Mouse (Mus musculus): ENCODE data around the gene Ephb2. TPM values are rescaled to one million over a fixed set of nuclear protein-coding genes. Genes with fewer than 3 reads are reported as not detected.
A peak's percentile ranks its signal among the peaks of the same experiment; 100 is the strongest.

Gene Ephb2
- polyA plus RNA-seq, 1 experiment: 21.7 TPM

DNA sequence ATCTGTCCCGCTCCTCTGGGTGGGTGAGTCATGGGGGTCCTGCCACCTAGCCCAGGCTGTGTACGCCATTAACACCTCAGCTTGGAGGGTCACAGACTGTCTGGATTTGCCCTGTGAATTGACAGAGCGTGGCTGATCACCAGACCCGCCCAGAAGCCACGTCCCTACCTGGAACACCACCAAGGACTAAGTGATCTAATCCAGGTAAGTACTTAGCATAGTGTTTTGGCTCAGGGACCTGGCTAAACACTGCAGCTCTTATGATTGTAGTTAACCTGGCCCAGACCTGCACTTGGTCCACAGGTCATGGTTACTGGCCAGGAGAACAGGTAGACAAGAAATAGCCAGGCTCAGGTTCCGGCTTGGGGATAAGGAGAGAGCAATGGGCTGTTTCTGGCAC, 31.4 kb downstream of the Ephb2 start:
- H3K4me3 ChIP-seq: no peak overlapping the region
- H3K27me3 ChIP-seq (ENCODE audit: control insufficient read depth, insufficient read depth, insufficient read length): no peaks in the 10 kb centered on the region
- H3K79me2 ChIP-seq (ENCODE audit: control insufficient read depth, insufficient read depth): no peaks in the 10 kb centered on the region
- no peak overlapping the region for H3K4me2 ChIP-seq (ENCODE audit: low read depth)
- no peaks in the 10 kb centered on the region for H3K36me3 ChIP-seq (ENCODE audit: control insufficient read depth, insufficient read depth)
- no peak for TF ChIP-seq USF1 (IDR thresholded peaks at IDR 0.05; ENCODE audit: low read depth)
- no peak for TF ChIP-seq MAX (IDR thresholded peaks at IDR 0.05; ENCODE audit: low read depth)
- no peak for TF ChIP-seq SRF (IDR thresholded peaks at IDR 0.05; ENCODE audit: control insufficient read depth, insufficient read length, low read depth)
- no peak for TF ChIP-seq POLR2A (IDR thresholded peaks at IDR 0.05; ENCODE audit: insufficient read length, low read depth)
- TF ChIP-seq TCF3 (IDR thresholded peaks at IDR 0.05; ENCODE audit: insufficient read length, low read depth): no peak
- no peak for TF ChIP-seq CEBPB (IDR thresholded peaks at IDR 0.05; ENCODE audit: insufficient read depth, poor library complexity, severe bottlenecking)
- TF ChIP-seq MYOG (IDR thresholded peaks at IDR 0.05; ENCODE audit: control insufficient read depth in 1 of 3, insufficient read depth in 1 of 3, insufficient read length in 2 of 3, low read depth in 2 of 3): no peak
- TF ChIP-seq POLR2AphosphoS2 (IDR thresholded peaks at IDR 0.05; ENCODE audit: insufficient read length, low read depth): no peak
- no peak for TF ChIP-seq E2F4 (IDR thresholded peaks at IDR 0.05; ENCODE audit: insufficient read depth)
- TF ChIP-seq REST (IDR thresholded peaks at IDR 0.05; ENCODE audit: insufficient read depth, insufficient read length): no peak
- TF ChIP-seq TCF12 (IDR thresholded peaks at IDR 0.05; ENCODE audit: insufficient read depth, poor library complexity, severe bottlenecking): no peak
- H3ac ChIP-seq (ENCODE audit: control insufficient read depth, insufficient read length): no peak overlapping the region

DNA sequence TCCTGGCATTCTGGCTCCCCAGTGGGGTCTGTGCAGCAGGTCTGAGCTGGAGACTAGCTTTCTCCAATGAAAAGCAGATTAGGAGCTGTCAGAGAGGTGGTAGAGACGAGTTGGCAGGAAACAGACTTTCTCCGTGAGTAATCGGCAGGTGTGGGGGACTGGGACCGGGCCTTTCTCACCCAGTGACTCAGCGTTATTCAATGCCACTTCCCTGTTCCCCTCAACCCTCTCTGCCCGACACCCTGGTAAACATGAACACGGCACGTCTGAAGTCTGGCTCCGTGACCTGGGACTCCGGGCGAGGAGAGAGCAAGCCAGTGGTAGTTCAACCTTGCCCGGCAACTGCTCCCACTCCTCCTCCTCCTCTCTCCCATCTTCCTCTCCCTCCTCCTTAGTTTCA, 33.3 kb downstream of the Ephb2 start:
- no peak overlapping the region for H3K4me3 ChIP-seq
- TF ChIP-seq MYOD1 (IDR thresholded peaks at IDR 0.05; ENCODE audit: control insufficient read depth in 1 of 3, insufficient read length in 2 of 3, low read depth in 2 of 3) (peak in 1 of 3 experiments; percentile 51), TCF12 (IDR thresholded peaks at IDR 0.05; ENCODE audit: insufficient read depth, poor library complexity, severe bottlenecking) (no peak), SRF (IDR thresholded peaks at IDR 0.05; ENCODE audit: control insufficient read depth, insufficient read length, low read depth) (no peak), TCF3 (IDR thresholded peaks at IDR 0.05; ENCODE audit: insufficient read length, low read depth) (no peak), MYOG (IDR thresholded peaks at IDR 0.05; ENCODE audit: control insufficient read depth in 1 of 3, insufficient read depth in 1 of 3, insufficient read length in 2 of 3, low read depth in 2 of 3) (peak in 1 of 3 experiments; percentile 25), E2F4 (IDR thresholded peaks at IDR 0.05; ENCODE audit: insufficient read depth) (no peak), POLR2AphosphoS2 (IDR thresholded peaks at IDR 0.05; ENCODE audit: insufficient read length, low read depth) (no peak)
- peak overlapping the region; percentile 77 for H3K4me2 ChIP-seq (ENCODE audit: low read depth)

GRCm38 (mm10) chr4:136801944-136802343, 33.8 kb downstream of the Ephb2 start:
- TF ChIP-seq E2F4 (IDR thresholded peaks at IDR 0.05; ENCODE audit: insufficient read depth): no peak
- no peak for TF ChIP-seq POLR2A (IDR thresholded peaks at IDR 0.05; ENCODE audit: insufficient read length, low read depth)
- no peak for TF ChIP-seq MYOD1 (IDR thresholded peaks at IDR 0.05; ENCODE audit: control insufficient read depth in 1 of 3, insufficient read length in 2 of 3, low read depth in 2 of 3)
- no peak for TF ChIP-seq TCF12 (IDR thresholded peaks at IDR 0.05; ENCODE audit: insufficient read depth, poor library complexity, severe bottlenecking)
- no peak for TF ChIP-seq POLR2AphosphoS2 (IDR thresholded peaks at IDR 0.05; ENCODE audit: insufficient read length, low read depth)
- TF ChIP-seq USF1 (IDR thresholded peaks at IDR 0.05; ENCODE audit: low read depth): no peak
- no peak for TF ChIP-seq TCF3 (IDR thresholded peaks at IDR 0.05; ENCODE audit: insufficient read length, low read depth)
- no peak for TF ChIP-seq SRF (IDR thresholded peaks at IDR 0.05; ENCODE audit: control insufficient read depth, insufficient read length, low read depth)
- no peak for TF ChIP-seq REST (IDR thresholded peaks at IDR 0.05; ENCODE audit: insufficient read depth, insufficient read length)
- TF ChIP-seq MAX (IDR thresholded peaks at IDR 0.05; ENCODE audit: low read depth): no peak
- no peak for TF ChIP-seq CEBPB (IDR thresholded peaks at IDR 0.05; ENCODE audit: insufficient read depth, poor library complexity, severe bottlenecking)
- TF ChIP-seq MYOG (IDR thresholded peaks at IDR 0.05; ENCODE audit: control insufficient read depth in 1 of 3, insufficient read depth in 1 of 3, insufficient read length in 2 of 3, low read depth in 2 of 3): no peak
- H3ac ChIP-seq (ENCODE audit: control insufficient read depth, insufficient read length): no peak overlapping the region
- no peak overlapping the region for H3K4me3 ChIP-seq
- no peaks in the 10 kb centered on the region for H3K79me2 ChIP-seq (ENCODE audit: control insufficient read depth, insufficient read depth)
- no peaks in the 10 kb centered on the region for H3K27me3 ChIP-seq (ENCODE audit: control insufficient read depth, insufficient read depth, insufficient read length)
- H3K4me2 ChIP-seq (ENCODE audit: low read depth): peak overlapping the region; percentile 77
- H3K36me3 ChIP-seq (ENCODE audit: control insufficient read depth, insufficient read depth): no peaks in the 10 kb centered on the region

More for the DNA sequence above, 33.3 kb downstream of the Ephb2 start:
- no peak overlapping the region for H3ac ChIP-seq (ENCODE audit: control insufficient read depth, insufficient read length)
- no peaks in the 10 kb centered on the region for H3K36me3 ChIP-seq (ENCODE audit: control insufficient read depth, insufficient read depth)
- no peaks in the 10 kb centered on the region for H3K27me3 ChIP-seq (ENCODE audit: control insufficient read depth, insufficient read depth, insufficient read length)
- H3K79me2 ChIP-seq (ENCODE audit: control insufficient read depth, insufficient read depth): no peaks in the 10 kb centered on the region

- Histone ChIP-seq H3K4me3 (no peak overlapping the region), H3K79me2 (ENCODE audit: control insufficient read depth, insufficient read depth) (no peaks in the 10 kb centered on the region), H3K4me2 (ENCODE audit: low read depth) (no peak overlapping the region), H3K27me3 (ENCODE audit: control insufficient read depth, insufficient read depth, insufficient read length) (no peaks in the 10 kb centered on the region), H3ac (ENCODE audit: control insufficient read depth, insufficient read length) (no peak overlapping the region), H3K36me3 (ENCODE audit: control insufficient read depth, insufficient read depth) (no peaks in the 10 kb centered on the region)
- TF ChIP-seq MAX (IDR thresholded peaks at IDR 0.05; ENCODE audit: low read depth) (no peak), POLR2A (IDR thresholded peaks at IDR 0.05; ENCODE audit: insufficient read length, low read depth) (no peak), REST (IDR thresholded peaks at IDR 0.05; ENCODE audit: insufficient read depth, insufficient read length) (no peak), MYOD1 (IDR thresholded peaks at IDR 0.05; ENCODE audit: control insufficient read depth in 1 of 3, insufficient read length in 2 of 3, low read depth in 2 of 3) (peak in 2 of 3 experiments; percentile 59 to 90), TCF12 (IDR thresholded peaks at IDR 0.05; ENCODE audit: insufficient read depth, poor library complexity, severe bottlenecking) (no peak), MYOG (IDR thresholded peaks at IDR 0.05; ENCODE audit: control insufficient read depth in 1 of 3, insufficient read depth in 1 of 3, insufficient read length in 2 of 3, low read depth in 2 of 3) (peak in 2 of 3 experiments; percentile 33 to 68)
Measured at GRCm38 (mm10) chr4:136801463-136801862, 34.3 kb downstream of the Ephb2 start.

DNA sequence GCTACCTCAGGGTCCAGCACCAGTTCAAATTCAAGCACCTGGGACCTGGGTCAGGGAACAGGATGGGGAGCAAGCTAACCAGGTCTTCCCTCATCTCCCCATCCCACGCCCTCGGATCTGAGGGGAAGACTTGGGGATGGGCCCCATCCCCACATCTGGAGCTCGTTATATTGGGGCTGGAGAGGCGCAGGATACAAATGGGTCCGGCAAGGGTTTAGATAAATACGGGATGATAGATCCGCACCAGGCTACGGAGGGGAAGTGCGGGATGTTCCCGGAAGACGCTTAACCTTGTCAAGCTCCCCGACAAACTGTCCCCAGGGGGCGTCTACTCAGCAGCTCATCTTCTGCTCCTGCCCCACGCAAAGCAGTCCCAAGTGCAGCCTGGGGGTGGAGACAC, 35.4 kb downstream of the Ephb2 start:
- Histone ChIP-seq H3K79me2 (ENCODE audit: control insufficient read depth, insufficient read depth) (no peaks in the 10 kb centered on the region), H3K27me3 (ENCODE audit: control insufficient read depth, insufficient read depth, insufficient read length) (no peaks in the 10 kb centered on the region), H3K36me3 (ENCODE audit: control insufficient read depth, insufficient read depth) (no peaks in the 10 kb centered on the region), H3ac (ENCODE audit: control insufficient read depth, insufficient read length) (no peak overlapping the region), H3K4me3 (no peak overlapping the region), H3K4me2 (ENCODE audit: low read depth) (no peak overlapping the region)
- TF ChIP-seq MYOD1 (IDR thresholded peaks at IDR 0.05; ENCODE audit: control insufficient read depth in 1 of 3, insufficient read length in 2 of 3, low read depth in 2 of 3): no peak
- TF ChIP-seq CEBPB (IDR thresholded peaks at IDR 0.05; ENCODE audit: insufficient read depth, poor library complexity, severe bottlenecking): no peak
- no peak for TF ChIP-seq USF1 (IDR thresholded peaks at IDR 0.05; ENCODE audit: low read depth)
- no peak for TF ChIP-seq POLR2A (IDR thresholded peaks at IDR 0.05; ENCODE audit: insufficient read length, low read depth)
- TF ChIP-seq POLR2AphosphoS2 (IDR thresholded peaks at IDR 0.05; ENCODE audit: insufficient read length, low read depth): no peak
- TF ChIP-seq SRF (IDR thresholded peaks at IDR 0.05; ENCODE audit: control insufficient read depth, insufficient read length, low read depth): no peak
- no peak for TF ChIP-seq E2F4 (IDR thresholded peaks at IDR 0.05; ENCODE audit: insufficient read depth)
- TF ChIP-seq TCF12 (IDR thresholded peaks at IDR 0.05; ENCODE audit: insufficient read depth, poor library complexity, severe bottlenecking): no peak
- TF ChIP-seq REST (IDR thresholded peaks at IDR 0.05; ENCODE audit: insufficient read depth, insufficient read length): no peak
- TF ChIP-seq MYOG (IDR thresholded peaks at IDR 0.05; ENCODE audit: control insufficient read depth in 1 of 3, insufficient read depth in 1 of 3, insufficient read length in 2 of 3, low read depth in 2 of 3): no peak
- TF ChIP-seq TCF3 (IDR thresholded peaks at IDR 0.05; ENCODE audit: insufficient read length, low read depth): no peak
- no peak for TF ChIP-seq MAX (IDR thresholded peaks at IDR 0.05; ENCODE audit: low read depth)

Measured in myocyte (in vitro differentiated cells).